ENCODE assay signal across 18 mouse cellular contexts in genomic region chr2:102838179-102838578, GRCm38 (mm10).
DNase-seq lines count a peak whose midpoint lies in the region; ATAC-seq lines count a peak whose summit lies in the region.
"Had no signal": no experiment of that assay in that cellular context is flagged by ENCODE, and none has a peak within 500 bp of the region (broad histone marks: within the 10 kb centered on the region; RNA-seq: fewer than 3 reads in every experiment).

No protein-coding gene starts in this region.

- 63% methylated on average over 7 of the region's 7 CpGs for WGBS in neural tube, embryonic 11.5 days
- 50% methylated on average over 7 of the region's 7 CpGs for WGBS in hindbrain, embryonic 15.5 days

- intact Hi-C loops in gastrocnemius, postnatal 14 days (cut with DNase I; ENCODE audit: low total_unique reads), result no loop called here

- H3K27me3 ChIP-seq in neural tube, embryonic 11.5 days (ENCODE audit: control insufficient read depth, insufficient read depth, low read length), result no peaks in the 10 kb centered on the region
- H3K27me3 ChIP-seq in hindbrain, embryonic 15.5 days, result no peaks in the 10 kb centered on the region
- H3K27me3 ChIP-seq: limb, embryonic 12.5 days had no signal

- no peaks in the 10 kb centered on the region for H3K9me3 ChIP-seq in neural tube, embryonic 11.5 days (ENCODE audit: control insufficient read depth, low read length)
- no peaks in the 10 kb centered on the region for H3K9me3 ChIP-seq in hindbrain, embryonic 15.5 days
- H3K9me3 ChIP-seq: limb, embryonic 12.5 days had no signal

- no peaks in the 10 kb centered on the region for H3K4me1 ChIP-seq in neural tube, embryonic 11.5 days (ENCODE audit: control insufficient read depth, insufficient read depth, low read length)
- H3K4me1 ChIP-seq in hindbrain, embryonic 15.5 days (replicated peaks), result no peaks in the 10 kb centered on the region
- H3K4me1 ChIP-seq: limb, embryonic 12.5 days had no signal

- no peak overlapping the region for H3K9ac ChIP-seq in neural tube, embryonic 11.5 days (ENCODE audit: low read length)
- H3K9ac ChIP-seq in hindbrain, embryonic 15.5 days, result no peak overlapping the region
- H3K9ac ChIP-seq: limb, embryonic 12.5 days; liver, embryonic 14.5 days had no signal

- no peak for DNase-seq in frontal cortex, postnatal 14 days (ENCODE audit: low spot score in 2 of 2)
- peak; percentile 10 for DNase-seq in neural tube, embryonic 11.5 days (ENCODE audit: low spot score)
- DNase-seq in neural tube, embryonic 10.5 days (ENCODE audit: extremely low spot score, low spot score), result no peak
- DNase-seq in gastrocnemius, postnatal 14 days, result no peak
- DNase-seq: adrenal gland, postnatal 36 days; B cell, adult 2 months; cerebellum, adult 9-10 months; gastrocnemius, postnatal 10 days; kidney, adult 9 months; kidney, postnatal 36 days; layer of hippocampus, adult 9-11 months had no signal

- no peak overlapping the region for H3K4me3 ChIP-seq in neural tube, embryonic 11.5 days (ENCODE audit: low read depth, low read length)
- no peak overlapping the region for H3K4me3 ChIP-seq in hindbrain, embryonic 15.5 days
- H3K4me3 ChIP-seq: limb, embryonic 12.5 days; myocyte had no signal

- H3K36me3 ChIP-seq in neural tube, embryonic 11.5 days (ENCODE audit: control insufficient read depth, insufficient read depth, low read length), result no peaks in the 10 kb centered on the region
- H3K36me3 ChIP-seq in hindbrain, embryonic 15.5 days, result no peaks in the 10 kb centered on the region
- H3K36me3 ChIP-seq: limb, embryonic 12.5 days had no signal

- H3K4me2 ChIP-seq in neural tube, embryonic 11.5 days (ENCODE audit: low read depth), result no peak overlapping the region
- no peak overlapping the region for H3K4me2 ChIP-seq in hindbrain, embryonic 15.5 days
- H3K4me2 ChIP-seq: limb, embryonic 12.5 days had no signal

- 0 out of 2 replicates have a peak, but pooled peaks have one; percentile 23 for ATAC-seq in frontal cortex, adult (ENCODE audit: low TSS enrichment)
- no peak for ATAC-seq in neural tube, embryonic 11.5 days (ENCODE audit: insufficient read depth, low FRiP score, low TSS enrichment)
- peak; percentile 63; the same call in 1 of the 2 replicates for ATAC-seq in hindbrain, embryonic 15.5 days (ENCODE audit: low FRiP score, low read depth)
- ATAC-seq in monocyte, adult 5-6 weeks (replicated peaks; ENCODE audit: insufficient number of reproducible peaks, low FRiP score, low TSS enrichment, poor library complexity, severe bottlenecking), result no peak
- ATAC-seq: lung, postnatal 0 days had no signal

- no peak overlapping the region for H3K27ac ChIP-seq in neural tube, embryonic 11.5 days (ENCODE audit: low read depth, low read length)
- H3K27ac ChIP-seq in hindbrain, embryonic 15.5 days (replicated peaks), result no peak overlapping the region
- H3K27ac ChIP-seq: limb, embryonic 12.5 days; liver, embryonic 14.5 days had no signal

Comparison
In these comparisons a context has a peak if more than half of its experiments do, and no peak if none do; other contexts are left out.
1. ATAC-seq: peak in frontal cortex, adult (single experiment) and hindbrain, embryonic 15.5 days (single experiment); none in neural tube, embryonic 11.5 days (single experiment) and monocyte, adult 5-6 weeks (single experiment).